Mouse (Mus musculus): Measurements from ENCODE around the gene Ttll7. TPM values are rescaled to one million over a fixed set of nuclear protein-coding genes. Genes with fewer than 3 reads are reported as not detected.

Ttll7 gene
- polyA plus RNA-seq (2015; fragmentation: Nextera tagmentation; extraction: Ambion mirVana) = 1.7 and 1.8 TPM in 2 replicates

DNA sequence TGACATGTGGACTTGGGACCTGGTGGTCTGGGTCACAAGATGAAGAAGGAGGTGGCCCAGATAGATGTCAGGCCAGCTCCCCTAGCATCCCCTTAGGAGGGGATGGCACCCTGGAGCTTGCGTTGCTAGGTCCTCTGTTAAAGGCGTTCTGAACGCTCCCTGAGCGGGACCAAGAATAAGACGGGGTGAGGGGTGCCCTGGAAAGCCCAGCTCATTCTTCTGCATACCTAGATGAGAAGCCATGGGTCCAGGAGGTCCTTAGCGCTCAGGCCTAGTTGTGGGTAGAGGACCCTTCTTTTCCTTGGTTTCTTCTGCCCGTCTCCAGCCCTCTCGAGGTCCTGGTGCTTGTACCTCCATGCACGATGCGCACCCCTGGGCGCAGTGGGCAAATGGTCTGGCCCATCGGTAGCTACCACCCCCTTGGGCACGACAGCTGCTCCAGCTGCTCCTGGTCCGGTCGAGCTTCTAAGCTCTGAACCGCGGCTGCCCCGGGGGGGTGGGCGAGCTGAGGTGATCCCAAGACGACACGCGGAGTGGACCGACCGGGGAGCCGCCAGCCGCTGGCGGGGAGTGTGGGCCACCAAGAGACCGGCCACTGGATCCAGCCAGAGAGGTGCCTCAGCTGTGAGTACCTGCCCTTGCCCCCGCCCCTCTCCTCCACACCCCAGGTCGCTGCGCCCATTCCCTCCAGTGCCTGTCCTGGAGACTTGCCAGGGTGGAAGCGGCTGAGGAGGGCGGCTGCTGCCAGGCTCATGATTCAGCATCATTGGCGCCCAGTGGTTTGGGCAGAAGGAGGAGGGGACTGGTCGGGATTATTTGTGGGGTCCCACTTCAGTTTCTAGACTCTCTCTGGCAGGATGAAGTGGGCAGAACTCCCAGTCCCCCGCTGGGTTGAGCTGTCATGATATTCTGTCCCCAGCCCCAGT is at the start of gene Ttll7:
TSS of gene Ttll7 (plus strand) at position 402 of the 926 bp plus-strand sequence.
- Histone ChIP-seq H3K4me2 (replicated peaks; ENCODE audit: low read depth, low read length) (peak within 1 kb of the TSS; percentile 85), H3K36me3 (ENCODE audit: insufficient read depth, low read length) (no peaks in the 10 kb centered on the region), H3K27me3 (ENCODE audit: insufficient read depth, low read length) (no peaks in the 10 kb centered on the region), H3K9ac (replicated peaks; ENCODE audit: low read length) (peak within 1 kb of the TSS; percentile 62), H3K4me3 (ENCODE audit: low read length) (peak within 1 kb of the TSS; percentile 72), H3K4me1 (ENCODE audit: insufficient read depth, low read length) (peaks cover 8% of the 10 kb centered on the region; the same call in 1 of the 2 replicates), H3K27ac (ENCODE audit: low read length) (no peak within 1 kb of the TSS), H3K9me3 (ENCODE audit: low read length) (no peaks in the 10 kb centered on the region)
- under 1% methylated on average over 36 of the region's 36 CpGs for WGBS
- peak; percentile 98 for ATAC-seq (ENCODE audit: low FRiP score, low TSS enrichment)

DNA sequence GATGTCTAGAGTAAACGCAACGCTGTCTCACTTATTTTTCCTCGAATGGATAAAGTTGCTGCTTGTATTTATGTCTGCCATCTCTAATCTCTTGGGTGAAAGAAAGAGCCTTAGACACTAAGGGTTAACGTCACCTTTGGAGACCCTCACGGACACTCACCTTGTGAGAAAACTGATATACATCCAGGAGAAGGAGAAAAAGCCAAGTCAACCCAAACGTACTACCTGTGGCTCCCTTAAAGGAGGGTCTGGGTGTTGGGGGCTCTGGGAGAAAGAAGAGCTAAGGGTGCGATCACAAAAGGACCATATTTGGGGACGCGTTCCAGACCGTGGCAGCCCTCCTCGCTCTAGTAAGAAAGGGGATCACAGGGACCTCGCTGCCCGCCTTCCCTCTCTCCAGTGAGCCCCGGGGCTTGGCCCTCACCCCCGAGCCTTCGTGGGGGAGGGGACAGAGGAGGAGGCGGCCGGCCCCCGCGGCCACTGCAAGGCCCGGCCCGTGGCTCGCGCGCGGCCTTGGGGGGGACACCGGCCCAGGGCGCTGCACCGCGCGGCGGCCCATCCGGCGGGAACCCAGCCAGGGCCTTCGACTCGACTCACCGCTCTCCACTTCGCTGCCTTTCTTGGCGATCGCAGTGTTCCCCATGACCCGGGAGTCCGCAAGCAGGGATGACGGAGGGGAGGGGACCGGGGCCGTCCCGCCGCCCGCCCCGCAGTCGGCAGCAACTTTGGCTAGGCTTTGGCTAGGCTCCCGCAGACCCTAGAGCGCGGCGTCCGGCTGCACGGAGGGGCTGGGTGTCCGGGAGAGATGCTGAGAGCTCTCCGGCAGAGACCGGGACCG is 39.9 kb upstream of the Ttll7 start:
- Histone ChIP-seq H3K4me3 (ENCODE audit: low read length) (peak overlapping the region; percentile 90), H3K36me3 (ENCODE audit: insufficient read depth, low read length) (no peaks in the 10 kb centered on the region), H3K27ac (ENCODE audit: low read length) (peak overlapping the region; percentile 87), H3K9ac (replicated peaks; ENCODE audit: low read length) (peak overlapping the region; percentile 96), H3K4me1 (ENCODE audit: insufficient read depth, low read length) (peaks cover 8% of the 10 kb centered on the region), H3K4me2 (replicated peaks; ENCODE audit: low read depth, low read length) (peak overlapping the region; percentile 83), H3K27me3 (ENCODE audit: insufficient read depth, low read length) (no peaks in the 10 kb centered on the region), H3K9me3 (ENCODE audit: low read length) (no peaks in the 10 kb centered on the region)
- peak; percentile 86 for ATAC-seq (ENCODE audit: low FRiP score, low TSS enrichment)
- under 1% methylated on average over 53 of the region's 60 CpGs for WGBS

DNA sequence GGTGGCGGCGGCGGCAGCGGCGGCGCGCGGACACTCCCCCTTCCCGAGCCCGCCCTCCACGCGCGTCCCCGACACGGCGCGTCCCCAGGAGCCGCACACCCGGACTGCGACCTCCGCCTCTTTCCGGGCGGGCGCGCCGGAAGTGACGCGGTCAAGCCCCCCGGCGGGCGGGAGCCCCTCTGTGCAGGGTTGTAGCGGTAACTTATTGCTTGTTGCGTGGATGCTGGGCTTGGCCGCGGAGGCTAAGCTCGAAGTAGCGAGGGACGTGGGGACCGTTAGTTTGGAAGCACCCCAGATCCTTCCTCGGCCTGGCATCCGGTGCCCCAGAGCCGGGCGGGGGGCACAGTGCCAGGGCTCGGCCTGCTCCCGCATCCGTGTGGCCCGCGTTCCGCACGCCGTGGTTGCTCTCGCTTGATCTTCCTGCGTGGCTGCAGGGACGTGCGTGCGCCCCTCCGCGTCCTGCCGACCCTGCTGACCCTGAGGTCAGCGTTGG is 39.2 kb upstream of the Ttll7 start, which contains the start of gene Prkacb:
TSS of gene Prkacb (minus strand) at position 90 of the 493 bp plus-strand sequence.
- peak within 1 kb of the TSS; percentile 90 for H3K4me2 ChIP-seq (replicated peaks; ENCODE audit: low read depth, low read length)
- H3K27ac ChIP-seq (ENCODE audit: low read length) = peak within 1 kb of the TSS; percentile 92
- no peaks in the 10 kb centered on the region for H3K9me3 ChIP-seq (ENCODE audit: low read length)
- no peaks in the 10 kb centered on the region for H3K36me3 ChIP-seq (ENCODE audit: insufficient read depth, low read length)
- H3K4me3 ChIP-seq (ENCODE audit: low read length) = peak within 1 kb of the TSS; percentile 90
- no peaks in the 10 kb centered on the region for H3K27me3 ChIP-seq (ENCODE audit: insufficient read depth, low read length)
- 1% methylated on average over 48 of the region's 60 CpGs for WGBS
- ATAC-seq (ENCODE audit: low FRiP score, low TSS enrichment) = peak; percentile 98
- H3K9ac ChIP-seq (replicated peaks; ENCODE audit: low read length) = peak within 1 kb of the TSS; percentile 96
- peaks cover 8% of the 10 kb centered on the region for H3K4me1 ChIP-seq (ENCODE audit: insufficient read depth, low read length)

DNA sequence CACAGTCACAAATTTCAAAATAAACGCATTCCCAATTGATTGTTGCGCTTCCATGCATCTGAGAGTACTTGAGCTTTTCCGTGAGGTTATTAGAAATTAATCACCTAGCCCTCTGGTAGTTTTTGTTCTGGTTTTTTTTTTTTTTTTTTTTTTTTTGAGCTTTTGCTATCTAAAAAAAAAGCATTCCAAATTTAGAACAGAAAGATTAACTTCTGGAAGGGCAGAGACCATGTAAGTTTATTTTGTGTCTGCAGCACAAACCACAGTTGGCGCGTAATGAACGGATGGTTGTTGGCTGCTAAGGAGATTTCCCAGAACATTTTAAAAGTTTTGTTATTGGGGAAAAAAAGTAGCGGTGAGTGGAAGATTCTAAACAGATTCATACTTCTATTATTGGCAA is 38.5 kb upstream of the Ttll7 start:
- 55% methylated on average over 7 of the region's 7 CpGs for WGBS
- no peaks in the 10 kb centered on the region for H3K27me3 ChIP-seq (ENCODE audit: insufficient read depth, low read length)
- peak overlapping the region; percentile 96 for H3K9ac ChIP-seq (replicated peaks; ENCODE audit: low read length)
- H3K9me3 ChIP-seq (ENCODE audit: low read length) = no peaks in the 10 kb centered on the region
- ATAC-seq (ENCODE audit: low FRiP score, low TSS enrichment) = no peak
- peak overlapping the region; percentile 90 for H3K4me3 ChIP-seq (ENCODE audit: low read length)
- peak overlapping the region; percentile 90 for H3K4me2 ChIP-seq (replicated peaks; ENCODE audit: low read depth, low read length)
- peak overlapping the region; percentile 92 for H3K27ac ChIP-seq (ENCODE audit: low read length)
- no peaks in the 10 kb centered on the region for H3K36me3 ChIP-seq (ENCODE audit: insufficient read depth, low read length)
- H3K4me1 ChIP-seq (ENCODE audit: insufficient read depth, low read length) = peaks cover 8% of the 10 kb centered on the region

DNA sequence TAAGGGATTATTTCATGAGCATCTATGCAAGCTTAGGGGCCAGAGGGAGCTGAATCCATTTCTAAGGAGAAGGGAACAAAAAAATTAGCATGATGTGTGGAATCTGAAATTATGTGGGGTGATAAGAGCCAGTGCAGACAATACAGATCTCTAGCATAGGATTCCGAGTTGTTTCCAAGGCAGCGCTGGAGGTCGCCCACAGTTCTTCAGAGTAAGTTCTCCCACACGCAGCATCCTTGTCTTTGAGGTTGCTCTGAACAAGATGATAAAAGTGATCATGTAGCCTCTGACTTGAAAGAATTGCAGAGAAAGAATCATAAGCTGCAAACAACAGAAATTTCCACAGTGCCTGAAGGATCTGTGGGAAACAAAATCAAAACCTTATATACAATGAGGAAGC is 31.4 kb upstream of the Ttll7 start:
- Histone ChIP-seq H3K4me1 (ENCODE audit: insufficient read depth, low read length) (no peaks in the 10 kb centered on the region), H3K4me3 (ENCODE audit: low read length) (no peak overlapping the region), H3K27ac (ENCODE audit: low read length) (no peak overlapping the region), H3K36me3 (ENCODE audit: insufficient read depth, low read length) (no peaks in the 10 kb centered on the region), H3K4me2 (replicated peaks; ENCODE audit: low read depth, low read length) (no peak overlapping the region), H3K9me3 (ENCODE audit: low read length) (no peaks in the 10 kb centered on the region), H3K9ac (replicated peaks; ENCODE audit: low read length) (no peak overlapping the region), H3K27me3 (ENCODE audit: insufficient read depth, low read length) (no peaks in the 10 kb centered on the region)
- 88% methylated on average over 4 of the region's 4 CpGs for WGBS
- no peak for ATAC-seq (ENCODE audit: low FRiP score, low TSS enrichment)

DNA sequence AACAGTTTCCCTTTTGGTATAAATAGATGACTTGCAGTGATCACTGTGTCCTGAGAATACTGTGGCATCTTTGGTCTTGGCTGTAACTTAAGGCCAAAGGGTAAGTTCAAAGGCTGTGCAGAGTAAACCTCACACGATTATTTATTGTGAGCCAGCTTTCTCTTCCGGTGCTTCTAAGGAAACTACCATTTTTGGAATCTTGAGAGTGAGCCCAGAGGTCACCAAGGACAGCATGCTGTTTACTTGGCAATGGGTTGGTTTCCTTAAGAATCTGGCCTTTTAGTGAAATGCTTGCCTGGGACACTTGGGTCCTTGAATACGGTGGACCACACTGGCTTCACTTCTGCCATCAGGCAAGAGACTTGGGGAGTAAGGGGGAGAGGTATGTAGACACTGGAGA is 9.4 kb upstream of the Ttll7 start:
- WGBS = 23% methylated on average over 3 of the region's 3 CpGs
- no peaks in the 10 kb centered on the region for H3K27me3 ChIP-seq (ENCODE audit: insufficient read depth, low read length)
- H3K9me3 ChIP-seq (ENCODE audit: low read length) = no peaks in the 10 kb centered on the region
- H3K36me3 ChIP-seq (ENCODE audit: insufficient read depth, low read length) = no peaks in the 10 kb centered on the region
- peaks cover 9% of the 10 kb centered on the region; the same call in 1 of the 2 replicates for H3K4me1 ChIP-seq (ENCODE audit: insufficient read depth, low read length)
- ATAC-seq (ENCODE audit: low FRiP score, low TSS enrichment) = no peak
- no peak overlapping the region for H3K4me3 ChIP-seq (ENCODE audit: low read length)
- H3K4me2 ChIP-seq (replicated peaks; ENCODE audit: low read depth, low read length) = no peak overlapping the region
- no peak overlapping the region for H3K9ac ChIP-seq (replicated peaks; ENCODE audit: low read length)
- H3K27ac ChIP-seq (ENCODE audit: low read length) = no peak overlapping the region

DNA sequence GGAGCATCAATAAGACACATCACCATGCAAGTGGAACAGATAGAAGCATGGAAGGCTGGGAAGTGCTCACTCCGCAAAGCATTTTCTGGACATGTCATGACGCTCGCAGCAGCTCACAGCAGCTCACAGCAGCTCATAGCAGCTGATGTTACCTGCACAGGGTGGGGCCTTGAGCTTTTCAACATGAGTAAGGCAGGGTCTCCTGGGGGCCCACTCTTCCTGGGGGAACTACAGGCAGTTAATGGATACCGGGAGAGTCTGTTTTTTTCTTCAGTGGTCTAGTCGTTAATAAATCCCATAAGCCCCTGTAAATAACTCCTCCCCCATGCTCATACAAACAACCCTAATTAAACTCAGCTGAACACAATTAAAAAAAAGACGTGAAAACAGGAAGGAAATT is 8.7 kb upstream of the Ttll7 start:
- Histone ChIP-seq H3K4me3 (ENCODE audit: low read length) (no peak overlapping the region), H3K9ac (replicated peaks; ENCODE audit: low read length) (no peak overlapping the region), H3K27me3 (ENCODE audit: insufficient read depth, low read length) (no peaks in the 10 kb centered on the region), H3K36me3 (ENCODE audit: insufficient read depth, low read length) (no peaks in the 10 kb centered on the region), H3K27ac (ENCODE audit: low read length) (no peak overlapping the region), H3K9me3 (ENCODE audit: low read length) (no peaks in the 10 kb centered on the region), H3K4me1 (ENCODE audit: insufficient read depth, low read length) (peaks cover 9% of the 10 kb centered on the region; the same call in 1 of the 2 replicates), H3K4me2 (replicated peaks; ENCODE audit: low read depth, low read length) (no peak overlapping the region)
- ATAC-seq (ENCODE audit: low FRiP score, low TSS enrichment) = no peak
- 73% methylated on average over 6 of the region's 6 CpGs for WGBS

DNA sequence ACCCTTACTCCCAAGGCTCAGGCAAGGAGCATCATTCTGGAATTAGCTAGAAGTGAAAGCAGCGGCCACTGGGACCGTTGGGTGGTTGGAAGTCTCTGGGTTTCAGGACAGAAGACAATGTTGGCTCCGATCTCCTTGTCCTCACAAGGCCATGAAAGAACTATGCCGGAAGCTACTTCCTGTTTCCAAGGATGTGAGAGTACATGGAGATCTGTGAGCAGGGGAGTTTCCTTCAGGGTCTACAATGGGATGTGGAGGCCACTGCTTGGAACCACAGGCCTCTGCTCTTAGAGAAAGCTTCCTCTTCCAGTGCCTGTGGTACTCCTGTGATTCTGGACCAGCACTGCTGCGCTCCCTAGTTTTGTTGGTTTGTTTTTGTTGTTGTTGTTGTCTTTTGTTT is 5.9 kb upstream of the Ttll7 start:
- 88% methylated on average over 5 of the region's 5 CpGs for WGBS
- no peaks in the 10 kb centered on the region for H3K27me3 ChIP-seq (ENCODE audit: insufficient read depth, low read length)
- H3K36me3 ChIP-seq (ENCODE audit: insufficient read depth, low read length) = no peaks in the 10 kb centered on the region
- H3K4me1 ChIP-seq (ENCODE audit: insufficient read depth, low read length) = peaks cover 9% of the 10 kb centered on the region; the same call in 1 of the 2 replicates
- H3K9ac ChIP-seq (replicated peaks; ENCODE audit: low read length) = no peak overlapping the region
- no peak for ATAC-seq (ENCODE audit: low FRiP score, low TSS enrichment)
- H3K9me3 ChIP-seq (ENCODE audit: low read length) = no peaks in the 10 kb centered on the region
- H3K4me2 ChIP-seq (replicated peaks; ENCODE audit: low read depth, low read length) = no peak overlapping the region
- H3K4me3 ChIP-seq (ENCODE audit: low read length) = no peak overlapping the region
- H3K27ac ChIP-seq (ENCODE audit: low read length) = no peak overlapping the region

DNA sequence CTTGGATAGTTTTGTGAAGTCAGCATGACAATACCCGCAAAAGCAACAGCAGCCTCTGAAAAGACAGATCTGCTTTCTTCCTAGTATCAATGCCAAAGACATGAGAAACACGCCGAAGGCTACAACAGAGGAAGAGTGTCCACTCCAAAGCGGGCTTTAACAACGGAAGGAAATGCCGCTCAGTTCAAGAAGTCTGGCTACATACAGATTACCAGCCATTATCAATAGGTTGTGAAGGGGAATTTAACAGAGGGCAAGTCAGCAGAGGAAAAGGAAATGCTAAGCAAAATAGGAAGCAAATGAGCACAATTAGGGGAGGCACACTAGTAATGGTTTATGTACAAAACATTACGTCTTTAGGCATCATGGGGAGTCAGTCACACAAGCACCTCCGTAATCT is 4.1 kb upstream of the Ttll7 start:
- no peak overlapping the region for H3K9ac ChIP-seq (replicated peaks; ENCODE audit: low read length)
- H3K4me3 ChIP-seq (ENCODE audit: low read length) = no peak overlapping the region
- H3K27me3 ChIP-seq (ENCODE audit: insufficient read depth, low read length) = no peaks in the 10 kb centered on the region
- 79% methylated on average over 8 of the region's 8 CpGs for WGBS
- no peak overlapping the region for H3K27ac ChIP-seq (ENCODE audit: low read length)
- H3K4me1 ChIP-seq (ENCODE audit: insufficient read depth, low read length) = peaks cover 8% of the 10 kb centered on the region; the same call in 1 of the 2 replicates
- H3K36me3 ChIP-seq (ENCODE audit: insufficient read depth, low read length) = no peaks in the 10 kb centered on the region
- H3K9me3 ChIP-seq (ENCODE audit: low read length) = no peaks in the 10 kb centered on the region
- no peak for ATAC-seq (ENCODE audit: low FRiP score, low TSS enrichment)
- H3K4me2 ChIP-seq (replicated peaks; ENCODE audit: low read depth, low read length) = no peak overlapping the region
